Mouse (Mus musculus) telencephalon, adult 2 months (tissue): ENCODE measurements around the gene Dnaaf5.
A peak's percentile ranks its signal among the peaks of the same experiment; 100 is the strongest.

Source experiments
- DNase-seq: peaks from one replicate; pipeline ENCODE4 v3.0.0-alpha.2; 2011; ENCODE audit warnings: low read depth, low spot score

Gene Dnaaf5

DNA sequence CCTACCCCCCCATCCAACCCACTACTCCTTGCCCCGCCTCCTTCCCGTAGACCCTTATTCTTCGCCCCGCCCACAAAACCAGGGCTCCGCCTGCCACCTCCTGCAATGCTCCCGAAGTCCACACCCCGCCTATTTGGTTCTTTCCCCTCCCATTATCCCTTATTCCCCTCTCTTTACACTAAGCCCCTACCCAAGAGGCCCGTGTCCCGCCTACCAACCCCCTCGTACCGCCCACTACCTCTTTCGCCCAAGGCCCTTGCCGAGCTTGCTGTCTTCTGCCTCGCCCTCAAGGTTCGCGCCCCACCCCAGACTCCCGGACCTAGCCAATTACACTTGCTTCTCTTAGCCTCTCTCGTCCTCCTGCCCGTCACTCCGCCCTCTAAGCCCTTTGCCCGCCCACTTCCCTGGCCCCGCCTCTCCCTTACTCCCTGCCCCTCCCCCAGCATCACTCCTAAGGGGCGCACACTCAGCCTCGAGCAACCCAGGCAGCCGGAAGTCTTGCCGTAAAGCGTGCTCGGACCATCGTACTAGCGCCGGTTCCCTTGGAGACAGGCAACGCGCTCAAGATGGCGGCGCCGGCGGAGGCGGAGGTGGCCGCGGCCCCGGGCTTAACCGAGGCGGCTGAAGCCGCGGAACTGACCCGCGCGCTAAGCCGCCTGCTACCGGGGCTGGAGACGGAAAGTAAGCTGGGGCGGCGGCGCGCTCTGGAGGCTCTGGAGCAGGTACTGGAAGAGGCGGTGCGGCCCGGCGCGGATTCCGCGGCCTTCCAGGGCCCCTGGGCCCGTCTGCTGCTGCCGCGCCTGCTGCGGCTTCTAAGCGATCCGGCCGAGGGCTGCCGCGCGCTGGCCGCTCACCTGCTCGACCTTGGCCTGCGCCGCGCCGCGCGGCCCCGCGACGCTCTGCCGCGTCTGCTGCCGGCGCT is at the start of gene Dnaaf5, which contains the start of gene Prkar1b:
Dnaaf5 (plus strand) TSS at position 543 of the 922 bp plus-strand sequence.
Prkar1b (minus strand) TSS at position 321 of the 922 bp plus-strand sequence.
- DNase-seq = peak; percentile 98

DNA sequence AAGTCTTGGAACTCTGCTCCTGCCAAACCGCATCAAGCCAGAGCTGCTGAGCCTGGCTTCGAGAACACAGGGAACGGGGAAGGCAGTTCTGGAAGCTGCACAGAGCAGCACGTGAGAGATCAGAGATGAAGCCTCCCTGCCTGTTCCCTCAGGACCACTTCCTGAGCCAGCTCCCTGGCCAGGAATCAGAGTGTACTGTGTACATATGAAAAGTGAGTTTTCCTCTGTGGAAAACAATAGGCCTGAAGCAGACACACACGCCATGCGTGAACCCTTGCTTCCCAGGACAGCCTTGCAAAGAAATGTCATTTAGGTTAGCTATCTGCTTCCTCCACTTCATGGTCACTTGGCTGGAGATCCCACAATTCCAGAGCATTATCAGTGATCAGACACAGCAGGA is 48.2 kb upstream of the Dnaaf5 start:
- no peak for DNase-seq

DNA sequence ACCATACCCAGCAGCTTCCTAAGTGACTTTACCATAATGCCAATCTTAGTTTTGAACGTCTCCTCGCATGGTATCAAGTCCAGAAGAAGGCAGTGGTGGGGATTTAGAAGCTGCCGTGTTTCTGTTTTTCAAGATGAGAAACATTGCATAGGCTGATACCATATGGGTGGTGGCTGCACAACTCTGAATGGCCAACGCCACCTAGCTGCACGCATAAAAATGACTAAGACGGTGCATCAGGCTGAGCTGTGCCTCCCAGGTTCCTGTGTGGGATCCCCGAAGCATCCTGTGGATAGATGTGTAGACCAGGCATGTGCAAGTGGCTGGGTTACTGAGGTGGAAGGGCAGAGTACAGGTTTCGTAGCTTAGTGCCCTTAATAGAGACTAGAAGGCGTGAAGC is 42.2 kb upstream of the Dnaaf5 start:
- no peak for DNase-seq

DNA sequence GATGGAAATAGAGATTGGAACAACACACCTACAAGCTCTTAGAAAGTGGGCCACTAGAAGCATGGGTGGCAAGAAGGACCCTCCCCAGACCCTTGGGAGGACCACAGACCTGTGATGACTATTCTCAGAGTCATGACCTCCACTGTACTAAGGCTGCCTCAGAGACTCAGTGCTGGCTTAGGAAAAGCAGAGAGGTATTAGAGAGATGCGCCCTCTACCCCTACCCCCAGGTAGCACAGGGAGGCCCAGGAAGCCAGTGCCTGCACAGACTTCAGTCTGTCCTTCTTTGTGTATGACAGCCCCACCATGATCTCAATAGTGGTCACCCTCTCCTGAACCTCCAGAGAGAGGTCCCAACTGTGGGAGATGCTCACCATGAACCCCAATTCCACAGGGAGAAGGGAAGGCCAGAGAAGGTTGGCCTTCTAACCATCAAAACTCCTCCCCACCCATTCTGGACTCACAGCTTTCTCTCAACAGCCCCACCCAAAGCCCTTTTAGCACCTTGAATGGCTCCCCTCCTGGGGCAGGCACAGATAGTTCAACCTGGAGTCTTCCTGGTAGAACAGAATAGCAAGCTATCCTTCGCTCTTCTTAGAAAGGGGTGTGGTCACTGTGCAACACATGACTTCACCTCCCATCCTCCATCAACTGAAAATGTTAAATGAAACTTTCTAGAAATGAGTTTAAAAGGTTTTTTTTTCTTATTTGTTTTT is 39.7 kb upstream of the Dnaaf5 start:
- DNase-seq = no peak

DNA sequence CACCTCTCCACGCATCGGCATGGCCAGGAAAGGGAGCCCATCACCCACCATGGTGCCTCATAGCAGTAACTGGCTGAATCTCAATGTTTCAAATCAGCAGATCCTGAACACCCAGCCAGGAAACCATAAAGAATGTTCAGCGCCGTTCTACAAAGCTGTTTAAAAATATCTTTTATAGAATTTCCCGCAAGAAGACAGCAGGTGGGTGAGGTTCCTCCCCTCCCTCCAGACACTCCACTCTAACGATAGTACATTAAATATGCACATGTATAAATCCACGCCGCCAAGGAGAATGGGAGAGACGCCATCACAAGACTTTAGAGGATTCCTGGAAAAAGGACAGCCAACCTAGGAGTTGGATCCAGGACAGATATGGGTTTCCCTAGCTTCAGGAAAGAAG is 38.0 kb upstream of the Dnaaf5 start:
- no peak for DNase-seq

DNA sequence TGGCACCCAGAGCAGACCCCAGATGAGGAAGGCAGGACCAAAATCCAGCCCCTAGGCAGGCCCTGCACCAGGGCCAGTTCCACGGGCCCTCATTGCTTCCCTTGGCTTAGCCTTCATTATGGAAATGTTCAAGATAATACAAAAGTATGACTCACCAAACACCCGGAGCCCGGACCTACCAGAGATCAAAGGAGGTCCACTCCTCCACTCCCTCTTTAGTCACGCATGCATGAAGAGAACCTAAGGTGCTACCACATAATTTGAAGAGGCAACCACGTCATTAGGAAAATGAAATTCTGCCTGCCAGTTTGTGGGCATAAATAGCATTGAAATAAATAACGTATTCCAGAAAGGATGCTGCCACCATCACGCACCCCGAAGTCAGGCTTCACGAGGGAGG is 37.6 kb upstream of the Dnaaf5 start:
- no peak for DNase-seq

DNA sequence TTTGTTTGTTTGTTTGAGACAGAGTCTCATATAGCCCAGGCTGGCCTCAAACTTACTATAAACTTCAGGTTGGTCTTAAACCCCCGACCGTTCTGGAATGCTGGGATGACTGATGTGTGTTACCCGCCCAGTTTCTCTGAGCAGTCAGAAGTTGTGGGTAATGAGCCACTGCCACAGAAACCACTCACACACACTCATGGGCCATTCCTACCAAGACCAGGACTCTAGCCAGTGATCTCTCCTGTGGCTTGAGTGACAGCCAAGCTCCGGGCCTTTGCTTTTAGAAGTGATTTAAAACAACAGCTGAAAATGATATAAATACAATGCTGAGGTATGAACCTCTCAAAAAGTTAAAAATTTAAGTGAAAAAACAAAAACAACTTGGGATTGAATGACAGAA is 35.1 kb upstream of the Dnaaf5 start:
- DNase-seq = no peak

DNA sequence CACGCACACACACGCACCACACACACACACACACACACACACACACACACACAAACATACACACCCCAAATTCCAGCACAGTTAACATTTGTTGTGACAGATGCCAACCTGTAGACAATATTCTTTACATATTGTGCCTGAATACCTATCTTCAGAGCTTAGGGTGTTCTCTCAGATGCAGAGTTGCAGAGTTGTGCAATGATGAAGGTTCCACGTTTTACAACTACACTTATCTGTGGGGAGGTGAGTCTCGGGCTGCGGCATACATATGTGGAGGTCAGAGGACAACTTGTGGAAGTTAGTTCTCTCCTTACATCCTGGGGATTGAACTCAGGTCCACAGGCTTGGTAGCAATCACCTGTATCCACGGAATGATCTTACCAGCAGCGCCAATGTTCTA is 34.5 kb upstream of the Dnaaf5 start:
- DNase-seq = no peak

DNA sequence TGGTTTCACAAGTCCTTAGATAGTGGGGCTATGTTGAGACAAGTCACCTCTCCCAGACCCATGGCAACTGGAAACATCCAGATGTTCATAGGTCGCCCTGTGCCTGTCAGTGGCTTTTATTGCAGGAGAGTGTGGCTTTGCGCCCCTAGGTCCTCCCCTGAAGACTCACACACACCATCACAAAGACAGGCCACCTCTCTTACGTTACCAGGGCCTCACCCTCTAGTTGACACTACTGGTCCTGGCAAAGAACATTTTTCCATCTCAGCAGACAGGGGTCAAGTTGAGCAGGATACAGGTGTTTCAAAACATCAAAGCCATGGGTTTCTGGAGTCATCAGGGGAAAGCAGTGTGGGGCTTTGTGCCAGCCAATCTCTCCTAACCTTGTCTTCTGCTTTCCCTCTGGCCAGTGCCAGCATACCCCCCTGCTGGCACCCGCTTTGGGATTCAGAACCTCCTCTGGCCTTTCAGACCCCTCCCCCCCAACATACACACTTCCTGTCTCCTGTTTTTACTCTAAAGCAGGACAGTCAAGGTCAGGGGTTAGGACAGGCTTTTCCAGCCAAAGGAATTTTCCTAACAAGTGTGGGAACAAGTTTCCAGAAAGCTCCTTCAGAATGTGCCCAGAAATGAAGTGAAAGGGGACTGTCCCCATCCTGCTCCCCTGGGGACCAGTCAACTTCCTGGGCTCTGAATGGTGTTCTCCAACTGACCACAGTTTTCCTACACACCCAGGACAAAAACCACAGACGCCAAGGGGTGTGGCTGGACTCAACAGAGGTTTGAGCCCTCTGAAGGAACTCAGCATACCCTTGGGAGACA is 31.7 kb upstream of the Dnaaf5 start:
- no peak for DNase-seq

DNA sequence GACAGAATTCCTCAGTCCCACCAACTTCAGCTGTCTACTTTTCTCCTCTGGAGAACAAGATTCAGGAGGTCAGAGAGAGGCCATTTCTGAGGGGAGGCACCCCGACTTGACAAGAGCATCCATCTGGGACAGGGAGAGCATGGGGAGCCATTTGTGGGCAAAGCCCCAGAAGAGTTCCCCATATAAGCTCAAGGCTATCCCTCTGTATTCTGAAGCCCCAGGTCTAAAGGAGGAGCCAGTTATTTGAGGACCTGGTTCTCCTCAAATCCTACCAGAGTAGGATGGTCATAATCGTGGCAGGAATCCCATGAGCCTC is 31.1 kb upstream of the Dnaaf5 start:
- no peak for DNase-seq

DNA sequence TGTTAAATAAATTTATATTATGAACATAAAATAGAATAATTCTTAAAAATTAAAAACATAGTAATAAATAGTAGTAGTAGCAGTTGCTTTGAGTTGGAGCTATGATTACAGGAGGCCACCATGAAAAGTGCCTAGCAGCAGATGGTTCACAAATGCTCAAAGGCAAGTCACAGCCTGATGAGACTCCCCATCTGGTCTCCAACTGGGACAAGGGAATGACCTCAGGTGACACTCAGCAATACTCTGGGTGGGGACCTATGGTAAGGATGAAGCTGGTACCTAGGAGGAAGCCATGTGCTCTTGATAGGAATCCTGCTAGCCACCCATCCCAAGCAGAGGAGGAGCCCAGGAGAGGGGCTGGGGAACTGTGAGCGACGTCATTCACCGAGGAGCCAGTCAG is 24.3 kb upstream of the Dnaaf5 start:
- no peak for DNase-seq

DNA sequence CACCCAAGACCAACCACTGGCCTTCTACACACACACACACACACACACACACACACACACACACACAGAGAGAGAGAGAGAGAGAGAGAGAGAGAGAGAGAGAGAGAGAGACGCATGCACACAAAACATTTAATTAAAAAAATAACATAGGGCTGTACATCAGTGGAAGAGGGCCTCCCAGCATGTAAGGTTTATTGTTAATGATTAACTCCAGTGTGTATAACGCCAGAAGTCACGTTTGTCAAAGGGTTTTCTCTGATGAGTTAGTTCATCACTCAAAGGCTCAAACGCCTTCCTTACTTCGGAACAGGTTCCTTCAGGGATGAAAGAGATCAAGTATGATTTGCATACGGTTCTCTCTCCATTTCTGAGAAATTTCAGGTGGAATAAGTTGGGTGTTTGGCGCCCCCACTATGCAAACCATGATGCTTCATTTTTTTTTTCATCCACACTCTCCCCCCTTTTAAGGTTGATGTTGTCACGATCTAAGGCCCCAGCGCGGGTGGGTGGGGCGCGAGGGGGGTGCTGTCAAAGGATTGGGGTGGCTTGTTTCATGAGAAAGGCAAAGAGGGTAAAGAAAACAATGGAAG is 21.5 kb upstream of the Dnaaf5 start:
- DNase-seq = no peak

DNA sequence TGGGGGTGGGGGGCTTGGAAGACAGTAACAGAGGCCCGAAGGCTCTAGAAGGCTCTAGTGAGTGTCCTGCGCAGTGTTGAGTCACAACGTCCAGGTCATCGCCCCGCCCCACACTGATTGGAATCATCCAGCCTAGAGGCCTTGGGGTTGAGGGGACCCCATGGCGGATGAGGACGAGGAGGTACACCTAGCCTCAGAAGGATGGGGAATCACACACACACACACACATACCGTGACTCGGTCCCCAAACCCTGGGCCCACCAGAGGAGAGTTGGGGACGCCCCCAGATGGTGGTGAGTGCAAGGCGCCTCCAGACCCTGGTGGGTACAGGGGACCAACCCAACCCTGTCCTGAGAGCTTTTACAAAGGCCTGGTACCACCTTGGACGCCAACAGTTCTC is 20.9 kb upstream of the Dnaaf5 start:
- DNase-seq = no peak

DNA sequence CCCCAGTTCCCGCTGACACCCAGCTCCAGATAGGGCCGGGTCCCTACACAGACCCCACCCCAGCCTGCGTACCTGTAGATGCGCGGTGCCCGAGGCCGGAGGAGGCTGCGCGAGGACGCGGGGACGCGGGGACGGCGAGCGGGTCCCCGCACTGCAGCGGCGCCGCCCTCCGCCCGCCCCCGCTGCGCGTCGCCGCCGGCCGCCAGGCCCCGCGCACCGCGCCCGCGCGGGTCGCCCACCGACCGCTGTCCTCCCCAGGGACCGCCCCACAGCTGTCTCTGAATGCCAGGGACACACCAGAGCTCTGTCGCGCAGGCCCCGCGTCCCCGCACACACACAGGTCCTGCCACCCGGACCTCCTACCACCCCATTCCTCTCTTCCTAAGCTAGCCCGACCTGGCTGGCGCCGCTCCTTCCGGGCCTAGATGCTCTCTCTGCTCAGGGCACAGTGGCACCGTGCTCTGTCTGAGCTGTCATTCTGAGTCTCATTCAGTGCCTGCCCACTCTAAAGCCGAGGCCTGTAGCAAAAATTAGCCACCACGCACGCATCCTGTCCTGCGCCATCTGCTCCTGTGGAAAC is 20.4 kb upstream of the Dnaaf5 start:
- no peak for DNase-seq

DNA sequence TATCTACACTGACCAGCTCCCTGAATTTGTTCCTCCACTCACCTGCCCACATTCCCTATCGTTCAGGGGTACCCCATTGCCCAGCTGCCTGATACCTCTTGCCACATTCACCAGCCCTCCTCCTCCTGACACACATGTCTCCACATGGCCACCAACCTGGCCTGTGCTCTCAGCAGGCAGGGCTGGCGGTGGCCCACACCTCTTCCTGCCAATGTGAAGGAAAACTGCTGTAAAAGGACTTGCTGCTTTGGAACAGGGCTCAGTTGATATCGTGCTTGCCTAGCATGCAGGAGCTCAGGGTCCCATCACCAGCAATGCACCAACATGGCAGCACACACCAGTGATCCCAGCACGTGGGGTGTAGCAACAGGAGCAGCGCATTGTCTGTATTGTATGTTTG is 19.7 kb upstream of the Dnaaf5 start:
- no peak for DNase-seq

DNA sequence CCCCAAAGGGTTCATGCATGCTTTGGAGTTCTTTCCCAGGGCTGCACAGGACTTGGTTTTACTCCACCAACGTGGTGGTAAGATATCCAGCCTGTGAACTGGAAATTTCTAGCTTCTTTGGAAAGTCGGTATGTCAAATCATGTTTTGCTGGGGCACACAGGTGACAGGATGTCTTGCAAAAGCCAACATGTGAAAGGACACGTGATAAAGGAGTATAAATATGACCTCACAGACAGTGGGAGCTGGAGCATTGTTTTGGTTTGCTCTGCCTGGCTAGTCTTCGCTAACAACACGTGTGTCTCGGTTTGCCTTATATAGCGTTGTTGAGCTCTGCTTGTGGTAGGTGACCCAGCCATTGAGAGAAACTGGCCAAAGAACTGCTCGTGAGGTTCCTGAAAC is 15.5 kb upstream of the Dnaaf5 start:
- no peak for DNase-seq

DNA sequence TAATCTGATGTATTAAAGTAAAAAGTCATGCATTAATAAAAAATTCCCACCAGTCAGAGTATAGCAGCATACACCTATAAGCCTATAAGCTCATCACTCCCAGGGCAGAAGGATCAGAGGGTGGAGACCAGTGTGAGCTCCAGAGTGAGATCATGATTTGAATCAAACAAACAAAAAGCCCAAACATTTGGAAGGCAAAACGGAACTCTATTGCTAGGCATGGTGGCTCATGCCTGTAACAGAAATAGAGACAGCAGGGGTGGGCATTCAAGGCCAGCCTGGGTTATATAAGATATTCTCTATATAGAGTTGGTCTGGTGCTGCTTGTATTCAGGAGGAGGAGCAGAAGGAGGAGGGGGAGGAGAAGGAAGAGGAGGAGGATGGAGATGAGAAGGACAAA is 13.7 kb upstream of the Dnaaf5 start:
- DNase-seq = no peak

DNA sequence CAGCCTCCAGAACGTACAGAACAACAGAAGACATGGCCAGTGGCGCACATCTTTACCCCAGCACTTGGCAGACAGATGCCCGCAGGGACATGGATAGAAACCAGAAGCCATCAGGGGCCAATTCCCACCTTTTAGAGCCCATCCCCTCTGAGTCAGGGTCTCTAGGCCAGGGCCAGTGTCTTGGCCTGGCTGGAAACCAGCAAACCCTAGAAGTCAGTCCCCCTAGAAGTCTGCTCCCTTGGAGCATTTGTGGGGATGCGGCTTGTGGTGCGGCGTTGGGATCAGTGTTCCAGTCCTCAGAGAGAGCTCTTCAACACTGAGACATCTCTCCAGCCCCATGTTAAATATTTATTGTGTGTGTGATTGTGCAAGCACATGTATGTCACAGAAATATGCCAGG is 12.8 kb upstream of the Dnaaf5 start:
- no peak for DNase-seq

DNA sequence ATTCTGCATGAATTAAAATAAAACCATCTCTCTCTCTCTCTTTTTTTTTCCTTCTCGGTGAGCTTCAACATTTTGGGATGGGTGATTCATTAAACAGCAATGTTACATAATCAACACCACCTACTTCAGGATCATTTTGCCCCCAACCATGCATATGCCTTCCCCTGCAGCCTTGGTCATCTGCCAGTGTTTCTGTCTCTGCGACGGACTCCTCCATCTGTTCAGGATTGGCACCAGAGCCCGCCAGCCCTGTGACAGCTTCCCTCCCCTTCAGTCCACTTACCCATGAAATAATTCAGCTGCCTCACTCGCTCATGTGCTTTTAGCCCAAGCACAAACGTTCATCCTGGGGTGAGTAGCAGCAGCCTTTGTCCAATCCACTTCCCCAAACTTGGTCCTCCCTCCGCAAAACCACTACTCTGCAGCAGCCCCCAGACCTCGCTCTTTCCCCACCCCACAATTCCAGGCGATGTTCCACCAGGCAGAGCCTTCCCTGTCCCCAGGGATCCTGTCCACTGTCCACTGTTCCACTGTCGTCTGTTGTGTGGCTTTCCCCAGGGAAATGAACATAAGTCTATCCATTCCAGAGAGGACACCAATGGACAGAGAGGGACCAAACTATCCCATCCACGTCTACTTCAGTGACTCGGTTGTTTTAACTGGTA is 11.6 kb upstream of the Dnaaf5 start:
- peak; percentile 87 for DNase-seq

DNA sequence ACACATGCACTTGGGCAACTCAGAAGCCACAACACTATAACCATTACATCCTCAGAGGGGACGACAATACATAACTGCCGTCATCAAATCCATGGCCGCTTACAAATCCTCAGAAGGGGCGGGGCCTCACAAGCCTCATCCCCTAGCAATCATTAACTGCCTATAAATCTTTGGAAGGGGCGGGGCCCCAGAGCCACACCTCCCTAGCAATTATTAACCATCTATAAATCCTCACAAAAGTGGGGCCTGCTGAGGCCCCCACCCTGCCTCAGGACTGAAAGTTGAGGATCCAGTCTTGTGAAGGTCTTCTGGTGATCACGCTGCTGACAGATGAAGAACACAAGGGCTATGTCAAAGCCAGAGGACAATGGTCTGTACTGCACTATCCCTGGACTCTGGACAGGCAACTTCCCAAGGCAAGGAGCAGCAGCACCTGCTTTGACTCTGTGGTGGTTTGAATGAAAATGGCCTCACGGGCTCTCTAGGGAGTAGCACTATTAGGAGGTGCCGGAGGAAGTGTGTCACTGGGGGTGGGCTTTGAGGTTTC is 11.0 kb upstream of the Dnaaf5 start:
- no peak for DNase-seq

DNA sequence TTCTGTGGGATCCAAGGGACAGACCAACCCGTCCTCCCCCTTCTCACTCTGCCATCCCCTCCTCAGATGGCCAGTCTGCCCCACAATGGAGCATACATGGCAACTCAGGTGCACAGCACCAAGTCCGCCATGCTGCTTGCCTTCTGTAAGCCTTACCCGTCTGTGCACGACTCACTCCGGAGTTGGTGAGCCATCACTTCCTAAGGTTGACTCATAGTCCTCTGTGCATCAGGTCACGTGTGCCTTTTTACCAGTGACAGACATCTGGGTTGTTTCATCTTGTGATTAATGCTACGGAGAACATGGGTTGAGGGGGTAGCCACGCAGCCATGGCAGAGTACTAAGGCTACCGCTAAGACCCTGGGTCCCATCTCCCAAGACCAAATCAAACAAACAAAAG is 9.4 kb upstream of the Dnaaf5 start:
- DNase-seq = no peak
